Mouse (Mus musculus): Measurements from ENCODE around the gene Ces5a. TPM values are rescaled to one million over a fixed set of nuclear protein-coding genes. Genes with fewer than 3 reads are reported as not detected.
"Not testable (repeated sequence)": the region's sequence is repeated elsewhere in the genome, so short reads cannot be mapped to it uniquely, and the experiment has no call there.

Gene Ces5a
- polyA plus RNA-seq, 1 experiment from 2014 or later: not detected

GRCm38 (mm10) chr8:93478211-93478610, 57.4 kb downstream of the Ces5a start:
- Histone ChIP-seq H3K4me3 (ENCODE audit: low read length) (no peak overlapping the region), H3K27me3 (ENCODE audit: control insufficient read depth, insufficient read depth, low read length) (no peaks in the 10 kb centered on the region), H3K27ac (ENCODE audit: low read depth, low read length) (no peak overlapping the region), H3K9ac (ENCODE audit: low read depth, low read length) (no peak overlapping the region), H3K36me3 (ENCODE audit: control insufficient read depth, insufficient read depth, low read length) (no peaks in the 10 kb centered on the region), H3K4me1 (ENCODE audit: control insufficient read depth, insufficient read depth, low read length) (no peaks in the 10 kb centered on the region), H3K9me3 (ENCODE audit: control insufficient read depth, low read length) (no peaks in the 10 kb centered on the region), H3K4me2 (replicated peaks; ENCODE audit: low read depth, low read length) (no peak overlapping the region)
- 94% methylated on average over 3 of the region's 3 CpGs for WGBS
- no peak for ATAC-seq (ENCODE audit: low FRiP score, low TSS enrichment)

- not testable (repeated sequence) for H3K9me3 ChIP-seq (ENCODE audit: control insufficient read depth, low read length); H3K9ac ChIP-seq (ENCODE audit: low read depth, low read length); H3K36me3 ChIP-seq (ENCODE audit: control insufficient read depth, insufficient read depth, low read length); H3K4me1 ChIP-seq (ENCODE audit: control insufficient read depth, insufficient read depth, low read length); H3K4me3 ChIP-seq (ENCODE audit: low read length); H3K27me3 ChIP-seq (ENCODE audit: control insufficient read depth, insufficient read depth, low read length); H3K4me2 ChIP-seq (replicated peaks; ENCODE audit: low read depth, low read length); ATAC-seq (ENCODE audit: low FRiP score, low TSS enrichment); H3K27ac ChIP-seq (ENCODE audit: low read depth, low read length)
- 83% methylated on average over 16 of the region's 16 CpGs for WGBS
Observed at GRCm38 (mm10) chr8:93469733-93470132, 65.9 kb downstream of the Ces5a start.

DNA sequence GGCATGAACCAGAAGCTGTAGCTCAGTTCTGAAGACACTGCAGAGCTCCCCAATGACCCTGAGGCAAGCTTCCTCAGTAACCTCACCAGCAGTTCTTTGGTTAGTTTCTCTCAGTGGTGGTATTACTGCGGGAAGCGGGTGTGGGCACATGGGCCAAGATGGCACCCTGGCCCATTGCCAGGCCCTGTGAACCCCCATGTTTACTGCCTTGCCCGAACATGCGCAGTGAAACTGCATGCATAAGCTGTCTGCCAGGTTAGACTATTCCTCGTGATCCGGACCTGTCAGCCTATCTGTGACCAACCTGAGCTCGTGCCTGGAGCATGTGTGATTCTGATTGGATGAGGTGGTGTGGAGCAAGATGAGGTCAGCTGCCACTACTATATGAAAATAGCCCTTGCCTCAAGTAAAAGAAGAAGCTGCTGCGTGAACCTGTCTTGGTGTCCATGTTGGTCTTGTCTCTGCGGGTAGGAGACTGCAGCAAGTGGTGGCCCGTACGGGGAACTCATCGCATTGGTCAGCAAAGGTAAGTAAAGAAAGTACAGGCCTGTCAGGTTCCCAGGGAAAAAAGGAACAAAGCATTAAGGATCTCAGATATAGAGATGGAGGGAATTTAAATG, 81.3 kb downstream of the Ces5a start:
- Histone ChIP-seq H3K9me3 (ENCODE audit: control insufficient read depth, low read length) (no peaks in the 10 kb centered on the region), H3K4me3 (ENCODE audit: low read length) (no peak overlapping the region), H3K9ac (ENCODE audit: low read depth, low read length) (no peak overlapping the region), H3K4me2 (replicated peaks; ENCODE audit: low read depth, low read length) (no peak overlapping the region), H3K27ac (ENCODE audit: low read depth, low read length) (no peak overlapping the region), H3K27me3 (ENCODE audit: control insufficient read depth, insufficient read depth, low read length) (no peaks in the 10 kb centered on the region), H3K36me3 (ENCODE audit: control insufficient read depth, insufficient read depth, low read length) (no peaks in the 10 kb centered on the region), H3K4me1 (ENCODE audit: control insufficient read depth, insufficient read depth, low read length) (no peaks in the 10 kb centered on the region)
- ATAC-seq (ENCODE audit: low FRiP score, low TSS enrichment): no peak
- WGBS: 95% methylated on average over 12 of the region's 12 CpGs

Other genes with a start within 250 kb of the Ces5a start
- gene Ces1g, start 198.5 kb downstream of the Ces5a start, polyA plus RNA-seq (2014; fragmentation: Nextera tagmentation; extraction: Ambion mirVana): not detected in 2 replicates
- not detected in 2 replicates for gene Ces1h, start 156.1 kb downstream of the Ces5a start, polyA plus RNA-seq (2014; fragmentation: Nextera tagmentation; extraction: Ambion mirVana)

All from kidney, embryonic 14.5 days (tissue).